Mouse (Mus musculus) mature B cell (primary cell): Measurements from ENCODE around the gene 4922502D21Rik.

Source experiments
- in situ Hi-C: fragments of 300-500 bp; cut with MboI; formaldehyde crosslinking; loops from 2 replicates; pipeline ENCODE4 v1.14.3; 2019

4922502D21Rik gene

GRCm38 (mm10) chr6:129314655-129315168 lies 16.9 kb downstream of the 4922502D21Rik start:
- in situ Hi-C loops: loop anchor here (5.0 kb wide), 1 partner anchor 47 kb away; no protein-coding TSS in a partner anchor

- in situ Hi-C loops: no loop called here
Observed at GRCm38 (mm10) chr6:129312499-129312898, 19.1 kb downstream of the 4922502D21Rik start.

GRCm38 (mm10) chr6:129304180-129304579 lies 27.4 kb downstream of the 4922502D21Rik start:
- in situ Hi-C loops: no loop called here

GRCm38 (mm10) chr6:129288708-129289107 lies 42.9 kb downstream of the 4922502D21Rik start:
- in situ Hi-C loops: no loop called here

GRCm38 (mm10) chr6:129284384-129285104 lies 47.1 kb downstream of the 4922502D21Rik start:
- in situ Hi-C loops: no loop called here

- in situ Hi-C loops: no loop called here
Observed at GRCm38 (mm10) chr6:129283271-129283670, 48.3 kb downstream of the 4922502D21Rik start.

GRCm38 (mm10) chr6:129276483-129276882 lies 55.1 kb downstream of the 4922502D21Rik start:
- in situ Hi-C loops: no loop called here

GRCm38 (mm10) chr6:129275624-129276203 lies 55.9 kb downstream of the 4922502D21Rik start:
- in situ Hi-C loops: no loop called here

GRCm38 (mm10) chr6:129275220-129275619 lies 56.4 kb downstream of the 4922502D21Rik start, which contains the start of gene Cd69:
Cd69 (minus strand) TSS chr6:129275436.
- in situ Hi-C loops: no loop called here

GRCm38 (mm10) chr6:129274476-129274875 lies 57.1 kb downstream of the 4922502D21Rik start:
- in situ Hi-C loops: no loop called here

GRCm38 (mm10) chr6:129273662-129274061 lies 57.9 kb downstream of the 4922502D21Rik start:
- in situ Hi-C loops: no loop called here
